Mouse (Mus musculus): ENCODE measurements at regions not wholly inside any gene's neighbourhood (a gene's known extent, or its start where the extent isn't known, plus 50 kb on each side); places are given as distances from the start of the nearest gene placed in this dataset.

- no peaks in the 10 kb centered on the region for H3K9me3 ChIP-seq
- H3K4me1 ChIP-seq = peaks cover 54% of the 10 kb centered on the region
- 23% methylated on average over 15 of the region's 15 CpGs for WGBS
- no peak for ATAC-seq (ENCODE audit: insufficient number of reproducible peaks, insufficient read depth, low FRiP score, low TSS enrichment, low read depth)
- no peaks in the 10 kb centered on the region for H3K36me3 ChIP-seq
- peak overlapping the region; percentile 5; the same call in 1 of the 2 replicates for H3K4me2 ChIP-seq
- H3K27me3 ChIP-seq = no peaks in the 10 kb centered on the region
- no peak overlapping the region for H3K4me3 ChIP-seq
- peak overlapping the region; percentile 91 for H3K27ac ChIP-seq
- H3K9ac ChIP-seq = no peak overlapping the region
Measured at GRCm38 (mm10) chr14:25022523-25023269, 436.3 kb upstream of the Zmiz1 start.

- Histone ChIP-seq H3K4me2 (no peak overlapping the region), H3K4me1 (peaks cover 54% of the 10 kb centered on the region), H3K9me3 (no peaks in the 10 kb centered on the region), H3K27me3 (no peaks in the 10 kb centered on the region), H3K9ac (no peak overlapping the region), H3K27ac (peak overlapping the region; percentile 91), H3K4me3 (no peak overlapping the region), H3K36me3 (no peaks in the 10 kb centered on the region)
- 38% methylated on average over 6 of the region's 6 CpGs for WGBS
- no peak for ATAC-seq (ENCODE audit: insufficient number of reproducible peaks, insufficient read depth, low FRiP score, low TSS enrichment, low read depth)
Measured at GRCm38 (mm10) chr14:25023270-25023800, 435.6 kb upstream of the Zmiz1 start.

- no peak overlapping the region for H3K4me2 ChIP-seq
- no peak overlapping the region for H3K27ac ChIP-seq
- no peak overlapping the region for H3K9ac ChIP-seq
- no peaks in the 10 kb centered on the region for H3K9me3 ChIP-seq
- H3K27me3 ChIP-seq = no peaks in the 10 kb centered on the region
- H3K4me1 ChIP-seq = peaks cover 39% of the 10 kb centered on the region
- no peak overlapping the region for H3K4me3 ChIP-seq
- H3K36me3 ChIP-seq = no peaks in the 10 kb centered on the region
- WGBS = 88% methylated on average over 6 of the region's 6 CpGs
- ATAC-seq (ENCODE audit: insufficient number of reproducible peaks, insufficient read depth, low FRiP score, low TSS enrichment, low read depth) = no peak
Measured at GRCm38 (mm10) chr14:25025074-25025473, 433.9 kb upstream of the Zmiz1 start.

- H3K27me3 ChIP-seq = no peaks in the 10 kb centered on the region
- no peak overlapping the region for H3K27ac ChIP-seq
- no peak overlapping the region for H3K4me2 ChIP-seq
- H3K4me3 ChIP-seq = no peak overlapping the region
- H3K9ac ChIP-seq = no peak overlapping the region
- no peaks in the 10 kb centered on the region for H3K9me3 ChIP-seq
- no peak for ATAC-seq (ENCODE audit: insufficient number of reproducible peaks, insufficient read depth, low FRiP score, low TSS enrichment, low read depth)
- H3K4me1 ChIP-seq = peaks cover 31% of the 10 kb centered on the region
- no peaks in the 10 kb centered on the region for H3K36me3 ChIP-seq
- WGBS = 82% methylated on average over 3 of the region's 3 CpGs
Measured at GRCm38 (mm10) chr14:25027076-25027475, 431.9 kb upstream of the Zmiz1 start.

GRCm38 (mm10) chr14:25027842-25028241 is 431.1 kb upstream of the Zmiz1 start:
- peaks cover 31% of the 10 kb centered on the region for H3K4me1 ChIP-seq
- ATAC-seq (ENCODE audit: insufficient number of reproducible peaks, insufficient read depth, low FRiP score, low TSS enrichment, low read depth) = no peak
- 69% methylated on average over 1 of the region's 1 CpGs for whole genome bisulfite sequencing
- no peak overlapping the region for H3K27ac ChIP-seq
- no peaks in the 10 kb centered on the region for H3K36me3 ChIP-seq
- no peak overlapping the region for H3K4me2 ChIP-seq
- H3K27me3 ChIP-seq = no peaks in the 10 kb centered on the region
- no peaks in the 10 kb centered on the region for H3K9me3 ChIP-seq
- H3K9ac ChIP-seq = no peak overlapping the region
- H3K4me3 ChIP-seq = no peak overlapping the region

GRCm38 (mm10) chr14:25030881-25031280 is 428.1 kb upstream of the Zmiz1 start:
- Histone ChIP-seq H3K4me1 (peaks cover 23% of the 10 kb centered on the region), H3K4me3 (no peak overlapping the region), H3K27me3 (no peaks in the 10 kb centered on the region), H3K27ac (no peak overlapping the region), H3K9me3 (no peaks in the 10 kb centered on the region), H3K9ac (no peak overlapping the region), H3K4me2 (no peak overlapping the region), H3K36me3 (no peaks in the 10 kb centered on the region)
- 86% methylated on average over 6 of the region's 6 CpGs for WGBS
- ATAC-seq (ENCODE audit: insufficient number of reproducible peaks, insufficient read depth, low FRiP score, low TSS enrichment, low read depth) = no peak

GRCm38 (mm10) chr14:25031756-25032680 is 427.0 kb upstream of the Zmiz1 start:
- Histone ChIP-seq H3K36me3 (no peaks in the 10 kb centered on the region), H3K4me3 (no peak overlapping the region), H3K9me3 (no peaks in the 10 kb centered on the region), H3K4me2 (no peak overlapping the region), H3K9ac (no peak overlapping the region), H3K4me1 (peaks cover 23% of the 10 kb centered on the region), H3K27me3 (no peaks in the 10 kb centered on the region), H3K27ac (peak overlapping the region; percentile 53)
- no peak for ATAC-seq (ENCODE audit: insufficient number of reproducible peaks, insufficient read depth, low FRiP score, low TSS enrichment, low read depth)
- WGBS = 45% methylated on average over 12 of the region's 12 CpGs

- no peaks in the 10 kb centered on the region for H3K27me3 ChIP-seq
- H3K4me2 ChIP-seq = no peak overlapping the region
- 93% methylated on average over 2 of the region's 2 CpGs for whole genome bisulfite sequencing
- H3K9me3 ChIP-seq = no peaks in the 10 kb centered on the region
- no peak overlapping the region for H3K4me3 ChIP-seq
- peaks cover 23% of the 10 kb centered on the region for H3K4me1 ChIP-seq
- no peak overlapping the region for H3K9ac ChIP-seq
- H3K36me3 ChIP-seq = no peaks in the 10 kb centered on the region
- H3K27ac ChIP-seq = peak overlapping the region; percentile 53
- no peak for ATAC-seq (ENCODE audit: insufficient number of reproducible peaks, insufficient read depth, low FRiP score, low TSS enrichment, low read depth)
Measured at GRCm38 (mm10) chr14:25032899-25033298, 426.1 kb upstream of the Zmiz1 start.

GRCm38 (mm10) chr14:25042265-25042664 is 416.7 kb upstream of the Zmiz1 start:
- no peaks in the 10 kb centered on the region for H3K9me3 ChIP-seq
- peaks cover 47% of the 10 kb centered on the region for H3K4me1 ChIP-seq
- peak; percentile 9; the same call in 1 of the 2 replicates for ATAC-seq (ENCODE audit: insufficient number of reproducible peaks, insufficient read depth, low FRiP score, low TSS enrichment, low read depth)
- no peaks in the 10 kb centered on the region for H3K27me3 ChIP-seq
- no peak overlapping the region for H3K4me3 ChIP-seq
- no peaks in the 10 kb centered on the region for H3K36me3 ChIP-seq
- H3K27ac ChIP-seq = peak overlapping the region; percentile 84
- H3K9ac ChIP-seq = no peak overlapping the region
- H3K4me2 ChIP-seq = no peak overlapping the region
- WGBS = 10% methylated on average over 5 of the region's 5 CpGs

- Histone ChIP-seq H3K4me3 (no peak overlapping the region), H3K4me1 (peaks cover 47% of the 10 kb centered on the region), H3K9me3 (no peaks in the 10 kb centered on the region), H3K27ac (peak overlapping the region; percentile 44), H3K36me3 (no peaks in the 10 kb centered on the region), H3K27me3 (no peaks in the 10 kb centered on the region), H3K4me2 (no peak overlapping the region), H3K9ac (no peak overlapping the region)
- no peak for ATAC-seq (ENCODE audit: insufficient number of reproducible peaks, insufficient read depth, low FRiP score, low TSS enrichment, low read depth)
- 90% methylated on average over 13 of the region's 13 CpGs for WGBS
Measured at GRCm38 (mm10) chr14:25044106-25044505, 414.9 kb upstream of the Zmiz1 start.

GRCm38 (mm10) chr14:25044867-25045266 is 414.1 kb upstream of the Zmiz1 start:
- H3K9me3 ChIP-seq = no peaks in the 10 kb centered on the region
- H3K27ac ChIP-seq = peak overlapping the region; percentile 72
- H3K4me2 ChIP-seq = no peak overlapping the region
- ATAC-seq (ENCODE audit: insufficient number of reproducible peaks, insufficient read depth, low FRiP score, low TSS enrichment, low read depth) = no peak
- no peaks in the 10 kb centered on the region for H3K27me3 ChIP-seq
- no peak overlapping the region for H3K9ac ChIP-seq
- 24% methylated on average over 7 of the region's 7 CpGs for WGBS
- H3K4me1 ChIP-seq = peaks cover 47% of the 10 kb centered on the region
- H3K36me3 ChIP-seq = no peaks in the 10 kb centered on the region
- no peak overlapping the region for H3K4me3 ChIP-seq

Measured in embryonic facial prominence, embryonic 13.5 days (tissue).